Mouse (Mus musculus) cortical plate, adult 2 months (tissue): ENCODE results near the gene Taf6l.

Experiments used
- CTCF ChIP-seq: fragments of 200-500 bp; IDR thresholded peaks from 2 replicates; pipeline ENCODE4 v1.5.1; 2011; ENCODE audit warnings: mild to moderate bottlenecking, control low read depth, low read length; ENCODE audit not compliant: insufficient read depth; ENCODE audit errors: extremely low read depth
- POLR2A ChIP-seq: fragments of 200-500 bp; IDR thresholded peaks from 2 replicates; pipeline ENCODE4 v1.6.1; 2011; ENCODE audit warnings: mild to moderate bottlenecking, low read length, control low read depth; ENCODE audit not compliant: insufficient read depth; ENCODE audit errors: extremely low read depth

GRCm38 (mm10) chr19:8773409-8773808, 12.8 kb downstream of the Taf6l start:
- TF ChIP-seq CTCF (no peak), POLR2A (no peak)
